Mouse (Mus musculus) thymus, adult 2 months (tissue): ENCODE measurements around the gene Wiz. TPM values are rescaled to one million over a fixed set of nuclear protein-coding genes. Genes with fewer than 3 reads are reported as not detected.

Experiments
- DNase-seq: peaks from one replicate; pipeline ENCODE4 v3.0.0; 2021
- H3K27ac ChIP-seq: fragments of 200-500 bp; 2 replicates; pipeline ENCODE4 v1.5.1; 2012; ENCODE audit warnings: low read length, control low read depth; ENCODE audit not compliant: control insufficient read depth, insufficient read depth
- H3K27me3 ChIP-seq: fragments of 200-500 bp; 2 replicates; pipeline ENCODE4 v1.6.1; 2012; ENCODE audit warnings: mild to moderate bottlenecking, low read length, moderate library complexity, mixed read lengths; ENCODE audit not compliant: control insufficient read depth, insufficient read depth
- H3K36me3 ChIP-seq: fragments of 200-500 bp; 2 replicates; pipeline ENCODE4 v1.6.1; 2012; ENCODE audit warnings: mild to moderate bottlenecking, low read length, moderate library complexity; ENCODE audit not compliant: control insufficient read depth, insufficient read depth
- H3K4me1 ChIP-seq: fragments of 200-500 bp; replicated peaks from 2 replicates; pipeline ENCODE4 v1.6.1; 2012; ENCODE audit warnings: low read length; ENCODE audit not compliant: control insufficient read depth, insufficient read depth
- H3K4me3 ChIP-seq: fragments of 200-500 bp; 2 replicates; pipeline ENCODE4 v1.5.1; 2012; ENCODE audit warnings: mild to moderate bottlenecking, low read length, control low read depth, moderate library complexity; ENCODE audit not compliant: control insufficient read depth, insufficient read depth
- CTCF ChIP-seq: fragments of 200-500 bp; IDR thresholded peaks from 2 replicates; pipeline ENCODE4 v1.5.1; 2012; ENCODE audit warnings: mild to moderate bottlenecking, control low read depth, low read length, moderate library complexity, borderline replicate concordance; ENCODE audit not compliant: control insufficient read depth, poor library complexity, insufficient read depth; ENCODE audit errors: extremely low read depth
- POLR2A ChIP-seq: fragments of 200-500 bp; IDR thresholded peaks from 2 replicates; pipeline ENCODE4 v1.6.1; 2012; ENCODE audit warnings: mild to moderate bottlenecking, low read length, control low read depth, moderate library complexity; ENCODE audit not compliant: control insufficient read depth, poor library complexity, insufficient read depth; ENCODE audit errors: extremely low read depth
- WGBS: fragments of 180-500 bp; shearing (Covaris S2); methylation state at CpG from one replicate; pipeline ENCODE4 v1.1.7; 2018; 5-methylcytosine and 5-hydroxymethylcytosine counted together
- polyA plus RNA-seq: library from polyadenylated mRNA; depleted of rRNA; stranded (reverse); fragments of >200 nt; gene quantifications from 2 replicates; pipeline ENCODE4 v1.2.3, GENCODE M21; 2012

Gene Wiz
- polyA plus RNA-seq, 1 experiment = 57.1 TPM

DNA sequence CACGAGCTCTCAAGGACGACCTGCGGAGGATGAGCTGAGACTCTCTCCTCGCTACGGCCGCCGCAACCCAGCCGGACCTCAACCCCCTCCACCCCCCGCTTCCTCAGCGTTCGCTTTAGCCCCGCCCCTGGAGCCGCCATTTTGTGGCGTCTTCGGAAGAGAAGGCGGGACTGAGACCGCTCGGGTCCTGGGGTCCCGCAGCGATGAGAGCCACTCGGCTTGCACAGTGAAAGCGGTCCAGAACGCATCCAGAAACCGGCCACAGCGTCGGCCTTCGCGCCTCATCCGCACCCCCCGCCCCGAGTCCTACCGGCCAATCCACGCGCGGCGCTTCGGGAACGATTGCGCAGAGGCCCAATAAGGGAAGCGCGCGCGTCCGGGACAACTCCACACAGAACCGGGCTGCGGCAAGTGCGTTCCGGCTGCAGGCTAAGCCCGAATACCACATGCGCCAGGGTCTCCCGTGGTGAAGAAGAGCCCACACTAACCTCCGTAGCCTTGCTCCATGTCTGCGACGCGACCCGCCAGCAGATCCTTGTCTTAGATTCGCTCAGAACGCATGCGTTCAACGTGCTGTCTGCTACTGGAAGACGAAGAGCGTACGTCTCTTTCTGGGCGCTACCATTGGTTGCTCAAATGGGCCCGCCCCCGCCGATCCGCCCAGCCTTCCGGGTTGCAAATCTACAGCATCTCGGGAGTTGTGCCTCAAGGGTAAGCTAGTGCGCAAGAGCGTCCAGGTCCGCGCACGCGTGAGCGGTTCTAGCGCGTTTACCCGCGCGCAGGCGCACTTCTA, 68.4 kb downstream of the Wiz start, which contains the start of gene Akap8:
Gene Akap8, minus strand, starts transcription at position 642 of the 793 bp plus-strand sequence.
- peak within 1 kb of the TSS; percentile 62 for H3K27ac ChIP-seq
- WGBS = under 1% methylated on average over 83 of the region's 83 CpGs
- peak; percentile 96 for DNase-seq
- H3K4me3 ChIP-seq = peak within 1 kb of the TSS; percentile 78
- H3K27me3 ChIP-seq = no peaks in the 10 kb centered on the region
- H3K36me3 ChIP-seq = peaks cover 15% of the 10 kb centered on the region
- peaks cover 3% of the 10 kb centered on the region for H3K4me1 ChIP-seq
- TF ChIP-seq POLR2A (peak; percentile 79), CTCF (no peak)

DNA sequence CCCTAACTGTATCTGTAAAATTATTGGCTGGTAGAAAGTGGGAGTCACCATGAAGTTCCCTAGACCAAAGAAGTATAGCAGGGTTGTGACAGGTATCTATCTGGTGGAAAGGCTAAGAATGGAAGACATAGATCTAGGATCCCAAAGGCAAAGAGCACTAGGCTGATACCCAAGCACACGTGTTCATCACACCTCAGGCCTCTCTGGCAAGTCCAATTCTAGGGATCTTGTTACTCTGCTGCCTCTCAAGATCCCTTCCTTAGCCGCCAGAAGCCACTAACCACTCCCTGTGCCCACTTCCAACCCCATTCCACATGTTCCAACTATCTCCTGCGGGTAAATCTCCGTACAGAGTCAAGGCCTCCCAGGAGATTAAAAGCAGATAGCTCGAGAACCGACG, 69.3 kb downstream of the Wiz start:
- Histone ChIP-seq H3K36me3 (peaks cover 23% of the 10 kb centered on the region), H3K4me1 (peaks cover 3% of the 10 kb centered on the region), H3K27me3 (no peaks in the 10 kb centered on the region), H3K27ac (no peak overlapping the region), H3K4me3 (peak overlapping the region; percentile 78)
- DNase-seq = no peak
- WGBS = 0% methylated on average over 7 of the region's 7 CpGs
- TF ChIP-seq POLR2A (no peak), CTCF (no peak)

DNA sequence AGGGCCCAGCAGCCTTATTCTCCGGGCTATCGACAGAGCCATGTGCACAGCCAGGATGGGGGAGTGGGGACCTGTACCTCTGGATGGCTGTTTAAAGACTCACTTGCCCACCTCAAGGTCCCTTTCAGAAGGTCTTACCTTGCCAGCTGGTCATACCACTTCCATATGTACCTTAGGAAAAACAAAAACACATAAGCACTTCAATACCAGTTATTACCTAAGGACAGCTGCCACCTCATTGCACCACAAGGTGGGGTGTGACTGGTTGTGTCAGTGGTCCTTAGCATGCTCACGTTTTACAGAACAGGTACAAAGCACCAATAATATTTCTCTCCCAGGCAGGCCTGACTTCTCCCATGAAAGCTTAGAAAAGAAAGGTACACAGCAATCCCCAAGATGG, 71.5 kb downstream of the Wiz start:
- Histone ChIP-seq H3K36me3 (peaks cover 46% of the 10 kb centered on the region), H3K27ac (no peak overlapping the region), H3K4me1 (peaks cover 3% of the 10 kb centered on the region), H3K27me3 (no peaks in the 10 kb centered on the region), H3K4me3 (no peak overlapping the region)
- no peak for DNase-seq
- no peak for TF ChIP-seq POLR2A
- 84% methylated on average over 3 of the region's 3 CpGs for WGBS

GRCm38 (mm10) chr17:32317032-32317431, 72.2 kb downstream of the Wiz start:
- WGBS = 97% methylated on average over 8 of the region's 8 CpGs
- TF ChIP-seq POLR2A (no peak), CTCF (no peak)
- Histone ChIP-seq H3K27me3 (no peaks in the 10 kb centered on the region), H3K4me3 (no peak overlapping the region), H3K4me1 (peaks cover 3% of the 10 kb centered on the region), H3K27ac (no peak overlapping the region), H3K36me3 (peaks cover 52% of the 10 kb centered on the region)
- no peak for DNase-seq

DNA sequence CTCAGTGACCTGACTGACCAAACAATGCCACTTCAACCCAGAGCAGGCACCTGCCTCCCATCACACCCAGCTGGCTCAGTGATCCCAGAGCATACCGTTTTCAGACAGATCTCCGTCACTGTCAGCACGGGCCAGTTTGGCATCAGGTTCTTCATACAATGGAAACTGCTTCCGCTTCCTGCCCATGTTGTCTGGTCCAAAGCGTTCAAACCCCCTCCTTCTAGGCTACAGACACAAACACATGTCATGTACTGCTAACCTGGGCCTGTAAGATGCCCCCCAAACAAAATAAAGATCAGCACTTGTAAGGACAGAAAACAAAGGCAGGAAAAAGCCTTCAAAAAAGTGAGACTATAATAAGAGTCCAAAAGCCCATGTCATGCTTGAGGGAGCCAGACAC, 73.7 kb downstream of the Wiz start:
- peaks cover 67% of the 10 kb centered on the region for H3K36me3 ChIP-seq
- TF ChIP-seq CTCF = no peak
- TF ChIP-seq POLR2A = no peak
- DNase-seq = no peak
- H3K27ac ChIP-seq = no peak overlapping the region
- H3K4me3 ChIP-seq = no peak overlapping the region
- 99% methylated on average over 5 of the region's 5 CpGs for WGBS
- no peaks in the 10 kb centered on the region; the same call in 1 of the 2 replicates for H3K4me1 ChIP-seq
- no peaks in the 10 kb centered on the region for H3K27me3 ChIP-seq

- Histone ChIP-seq H3K4me3 (no peak overlapping the region), H3K27me3 (no peaks in the 10 kb centered on the region), H3K4me1 (no peaks in the 10 kb centered on the region), H3K27ac (no peak overlapping the region), H3K36me3 (peaks cover 84% of the 10 kb centered on the region)
- DNase-seq = no peak
- TF ChIP-seq CTCF = no peak
- no peak for TF ChIP-seq POLR2A
- WGBS = 89% methylated on average over 5 of the region's 5 CpGs
Measured at GRCm38 (mm10) chr17:32313892-32314291, 75.3 kb downstream of the Wiz start.
